Mouse (Mus musculus) gastrocnemius, postnatal 14 days (tissue): Measurements from ENCODE around the gene Gm12790. TPM values are rescaled to one million over a fixed set of nuclear protein-coding genes. Genes with fewer than 3 reads are reported as not detected.
"Not testable (repeated sequence)": the region's sequence is repeated elsewhere in the genome, so short reads cannot be mapped to it uniquely, and the experiment has no call there.

Experiments used
- DNase-seq: peaks from one replicate; pipeline ENCODE4 v3.0.0; 2021; ENCODE audit warnings: mixed read lengths
- intact Hi-C: fragments of 180-260 bp; cut with DNase I; formaldehyde crosslinking; loops from one replicate; pipeline ENCODE4 v1.15.1; 2025; ENCODE audit warnings: low total_unique reads
- long read RNA-seq, 2 experiments: library from polyadenylated mRNA; stranded (forward); transcript quantifications; one replicate each; pipeline ENCODE4 v2.0.0; 2021
- total RNA-seq, 2 experiments: library from RNA; stranded (reverse); gene quantifications; 2 replicates each; pipeline ENCODE4 v1.2.3; 2021

Gene Gm12790
- total RNA-seq = not detected
- long read RNA-seq, experiment 1 = 0 reads
- long read RNA-seq, experiment 2 = 0 reads

DNA sequence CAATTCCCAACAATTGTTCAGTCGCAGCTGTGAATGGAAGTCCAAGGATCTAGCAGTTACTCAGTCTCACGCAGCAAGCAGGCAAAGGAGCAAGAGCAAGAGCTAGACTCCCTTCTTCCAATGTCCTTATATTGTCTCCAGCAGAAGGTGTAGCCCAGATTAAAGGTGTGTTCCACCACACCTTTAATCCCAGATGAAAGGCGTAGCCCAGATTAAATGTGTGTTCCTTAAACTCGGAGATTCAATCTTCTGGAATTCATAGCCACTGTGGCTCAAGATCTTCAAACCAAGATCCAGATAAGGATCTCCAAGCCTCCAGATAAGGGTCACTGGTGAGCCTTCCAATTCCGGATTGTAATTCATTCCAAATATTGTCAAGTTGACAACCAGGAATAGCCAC lies at the start of gene Gm12790:
Gm12790 (minus strand) TSS at position 101 of the 400 bp plus-strand sequence.
- intact Hi-C loops = not testable (repeated sequence)

DNA sequence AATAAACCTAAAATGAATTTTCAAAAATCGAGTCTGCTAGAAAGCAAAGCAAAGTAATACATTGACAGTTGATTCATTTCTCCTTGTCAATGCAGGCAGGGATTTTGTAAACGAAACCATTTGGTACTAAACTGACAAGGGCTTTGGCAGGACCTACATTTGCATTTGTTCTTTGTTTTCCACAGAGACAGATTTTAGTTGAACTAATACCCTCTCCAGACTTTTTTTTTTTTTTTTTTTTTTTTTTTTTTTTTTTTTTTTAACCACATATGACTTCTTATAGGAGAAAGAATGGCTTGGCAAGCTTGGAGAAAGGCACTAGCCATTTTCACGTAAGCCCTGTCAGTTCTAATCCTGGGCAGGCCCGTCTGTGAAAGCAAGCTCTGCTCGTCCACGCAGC lies 45.8 kb upstream of the Gm12790 start:
- intact Hi-C loops = no loop called here
- no peak for DNase-seq

More for the DNA sequence above, at the start of gene Gm12790:
- not testable (repeated sequence) for DNase-seq

GRCm38 (mm10) chr4:101998267-101998922 lies 17.5 kb upstream of the Gm12790 start:
- intact Hi-C loops = loop anchor here (5.0 kb wide), 2 partner anchors 341 to 526 kb away; no protein-coding TSS in a partner anchor
- peak; percentile 44 for DNase-seq

DNA sequence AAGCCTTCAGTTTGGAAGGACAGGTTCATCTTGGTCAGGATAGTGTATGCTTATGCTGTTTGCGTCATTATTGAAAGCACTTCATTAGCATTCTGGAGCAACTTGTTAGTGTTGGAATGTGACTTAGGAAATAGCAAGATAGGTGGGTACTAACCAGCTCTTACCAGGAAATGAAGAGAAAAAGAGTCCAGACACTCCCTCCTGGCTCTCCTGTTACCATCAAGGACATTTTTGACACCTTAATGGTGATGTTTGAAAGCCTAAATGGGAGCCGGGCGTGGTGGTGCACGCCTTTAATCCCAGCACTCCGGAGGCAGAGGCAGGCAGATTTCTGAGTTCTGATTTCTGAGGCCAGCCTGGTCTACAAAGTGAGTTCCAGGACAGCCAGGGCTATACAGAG lies 16.6 kb upstream of the Gm12790 start:
- intact Hi-C loops = loop anchor here (5.0 kb wide), 2 partner anchors 340 to 525 kb away; no protein-coding TSS in a partner anchor
- no peak for DNase-seq

DNA sequence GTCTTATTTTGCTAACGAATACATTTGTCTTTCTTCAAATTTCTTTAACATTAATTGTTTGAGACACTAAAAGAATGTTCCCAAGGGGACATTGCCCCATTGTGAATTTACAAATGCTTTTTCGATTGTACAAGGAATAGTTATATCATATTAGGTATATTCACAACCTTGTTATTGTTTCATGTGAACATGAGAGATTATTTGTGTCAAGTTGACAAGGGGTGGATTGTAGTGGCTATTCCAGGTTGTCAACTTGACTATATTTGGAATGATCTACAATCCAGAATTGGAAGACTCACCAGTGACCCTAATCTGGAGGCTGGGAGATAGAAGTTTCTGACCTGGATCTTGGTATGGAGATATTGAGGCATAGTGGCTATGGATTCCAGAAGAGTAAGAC lies 5.5 kb upstream of the Gm12790 start, which contains the start of gene Gm12789:
Gm12789 (plus strand) TSS at position 301 of the 400 bp plus-strand sequence.
- intact Hi-C loops, DNase-seq: not testable (repeated sequence)

DNA sequence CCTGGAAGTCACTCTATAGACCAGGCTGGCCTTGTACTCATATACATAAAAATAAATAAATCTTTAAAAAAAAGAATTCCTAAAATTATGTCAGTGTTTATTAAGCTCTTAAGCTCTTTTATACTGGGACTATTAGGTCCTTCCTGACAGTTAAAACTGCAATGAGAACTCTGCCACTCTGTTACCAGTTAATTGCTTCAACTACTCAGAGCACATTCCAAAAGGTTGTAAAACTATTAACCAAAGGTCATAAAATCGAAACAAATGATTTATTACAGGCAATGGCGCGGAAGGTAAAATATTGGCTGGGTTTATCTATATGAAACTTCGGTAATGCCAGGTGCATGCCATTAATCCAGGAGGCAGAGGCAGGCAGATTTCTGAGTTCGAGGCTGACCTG lies 4.8 kb upstream of the Gm12790 start:
- intact Hi-C loops = no loop called here
- DNase-seq = no peak

- DNase-seq, intact Hi-C loops: not testable (repeated sequence)
Observed at GRCm38 (mm10) chr4:101940107-101940506, 40.7 kb downstream of the Gm12790 start, which contains the start of gene Gm12794. Gm12794 (plus strand) TSS chr4:101940407.

Other genes starting within 250 kb of the Gm12790 start
- gene B020004J07Rik, start 137.0 kb downstream of the Gm12790 start, total RNA-seq = not detected
- not detected for gene C130073F10Rik, start 87.3 kb downstream of the Gm12790 start, total RNA-seq
- not detected for gene Gm12800, start 71.9 kb downstream of the Gm12790 start, total RNA-seq
- not detected for gene Gm12794, start 40.6 kb downstream of the Gm12790 start, total RNA-seq
- not detected for gene Gm12789, start 5.6 kb upstream of the Gm12790 start, total RNA-seq
- gene Pde4b, start 106.5 kb upstream of the Gm12790 start, total RNA-seq = 10 to 100 TPM; 28.8 to 39.4 TPM